Mouse (Mus musculus) embryo, embryonic 11.5 days (tissue): ENCODE measurements around the gene Adcy4.

Experiments used
- DNase-seq: peaks from one replicate; pipeline ENCODE4 v3.0.0-alpha.2; 2012; ENCODE audit warnings: low read depth, low spot score

Adcy4 gene

GRCm38 (mm10) chr14:55788256-55789050, 4.6 kb upstream of the Adcy4 start, which contains the start of gene Ripk3:
Ripk3 (minus strand) TSS chr14:55788865.
- DNase-seq: no peak

GRCm38 (mm10) chr14:55787731-55788130, 3.8 kb upstream of the Adcy4 start:
- no peak for DNase-seq

- no peak for DNase-seq
Measured at GRCm38 (mm10) chr14:55785195-55785594, 1.3 kb upstream of the Adcy4 start.

- DNase-seq: no peak
Measured at GRCm38 (mm10) chr14:55783171-55783957, 531 bp downstream of the Adcy4 start.

GRCm38 (mm10) chr14:55782361-55782960, 1.4 kb downstream of the Adcy4 start:
- DNase-seq: no peak

GRCm38 (mm10) chr14:55781310-55781709, 2.6 kb downstream of the Adcy4 start:
- peak; percentile 69 for DNase-seq

GRCm38 (mm10) chr14:55780736-55781135, 3.2 kb downstream of the Adcy4 start:
- DNase-seq: no peak

GRCm38 (mm10) chr14:55779656-55780055, 4.2 kb downstream of the Adcy4 start:
- no peak for DNase-seq

GRCm38 (mm10) chr14:55778686-55779085, 5.2 kb downstream of the Adcy4 start:
- no peak for DNase-seq

GRCm38 (mm10) chr14:55777806-55778205, 6.1 kb downstream of the Adcy4 start:
- DNase-seq: no peak

- no peak for DNase-seq
Measured at GRCm38 (mm10) chr14:55777176-55777575, 6.7 kb downstream of the Adcy4 start.

- no peak for DNase-seq
Measured at GRCm38 (mm10) chr14:55776711-55777110, 7.2 kb downstream of the Adcy4 start.

- DNase-seq: no peak
Measured at GRCm38 (mm10) chr14:55769087-55769703, 14.7 kb downstream of the Adcy4 start.

GRCm38 (mm10) chr14:55768555-55768954, 15.3 kb downstream of the Adcy4 start:
- DNase-seq: no peak

- DNase-seq: no peak
Measured at GRCm38 (mm10) chr14:55767519-55768414, 16.1 kb downstream of the Adcy4 start.

- DNase-seq: no peak
Measured at GRCm38 (mm10) chr14:55765696-55766095, 18.2 kb downstream of the Adcy4 start, which contains the start of gene Ltb4r1. Ltb4r1 (plus strand) TSS chr14:55765962.

GRCm38 (mm10) chr14:55763166-55763565, 20.7 kb downstream of the Adcy4 start:
- no peak for DNase-seq

- no peak for DNase-seq
Measured at GRCm38 (mm10) chr14:55762001-55762821, 21.7 kb downstream of the Adcy4 start.

- no peak for DNase-seq
Measured at GRCm38 (mm10) chr14:55761163-55761562, 22.7 kb downstream of the Adcy4 start, which contains the start of gene Ltb4r2. Ltb4r2 (plus strand) TSS chr14:55761428.

- DNase-seq: peak; percentile 61
Measured at GRCm38 (mm10) chr14:55760156-55760555, 23.7 kb downstream of the Adcy4 start.
